Mouse (Mus musculus): ENCODE measurements at regions not wholly inside any gene's neighbourhood (a gene's known extent, or its start where the extent isn't known, plus 50 kb on each side); places are given as distances from the start of the nearest gene placed in this dataset.

- Histone ChIP-seq H3K9me3 (replicated peaks) (no peaks in the 10 kb centered on the region), H3K27me3 (ENCODE audit: low read depth, poor library complexity, severe bottlenecking) (no peaks in the 10 kb centered on the region), H3K27ac (replicated peaks) (no peak overlapping the region), H3K4me1 (no peaks in the 10 kb centered on the region), H3K4me3 (no peak overlapping the region), H3K36me3 (no peaks in the 10 kb centered on the region)
- 85% methylated on average over 1 of the region's 1 CpGs for WGBS
- no peak for DNase-seq (ENCODE audit: low spot score)
These were observed 206.8 kb upstream of the Fermt1 start for GRCm38 (mm10) chr2:133152461-133152860.

- Histone ChIP-seq H3K27me3 (ENCODE audit: low read depth, poor library complexity, severe bottlenecking) (no peaks in the 10 kb centered on the region), H3K9me3 (replicated peaks) (no peaks in the 10 kb centered on the region), H3K27ac (replicated peaks) (no peak overlapping the region), H3K36me3 (no peaks in the 10 kb centered on the region), H3K4me1 (peaks cover 5% of the 10 kb centered on the region), H3K4me3 (no peak overlapping the region)
- WGBS: 69% methylated on average over 3 of the region's 3 CpGs
- DNase-seq (ENCODE audit: low spot score): no peak
These were observed 210.8 kb upstream of the Fermt1 start for GRCm38 (mm10) chr2:133156537-133156936.

- DNase-seq (ENCODE audit: low spot score): no peak
- 37% methylated on average over 8 of the region's 8 CpGs for WGBS
- no peaks in the 10 kb centered on the region for H3K36me3 ChIP-seq
- H3K27me3 ChIP-seq (ENCODE audit: low read depth, poor library complexity, severe bottlenecking): no peaks in the 10 kb centered on the region
- H3K4me3 ChIP-seq: no peak overlapping the region
- H3K4me1 ChIP-seq: peaks cover 5% of the 10 kb centered on the region
- peak overlapping the region; percentile 9; the same call in 1 of the 2 replicates for H3K27ac ChIP-seq (replicated peaks)
- no peaks in the 10 kb centered on the region for H3K9me3 ChIP-seq (replicated peaks)
These were observed 212.5 kb upstream of the Fermt1 start for GRCm38 (mm10) chr2:133158206-133158605.

GRCm38 (mm10) chr2:133159398-133159797, 213.7 kb upstream of the Fermt1 start:
- Histone ChIP-seq H3K27me3 (ENCODE audit: low read depth, poor library complexity, severe bottlenecking) (no peaks in the 10 kb centered on the region), H3K27ac (replicated peaks) (no peak overlapping the region), H3K9me3 (replicated peaks) (no peaks in the 10 kb centered on the region), H3K4me3 (no peak overlapping the region), H3K36me3 (no peaks in the 10 kb centered on the region), H3K4me1 (peaks cover 5% of the 10 kb centered on the region)
- DNase-seq (ENCODE audit: low spot score): no peak
- 41% methylated on average over 2 of the region's 2 CpGs for WGBS

GRCm38 (mm10) chr2:133176411-133176810, 230.7 kb upstream of the Fermt1 start:
- DNase-seq (ENCODE audit: low spot score): no peak

GRCm38 (mm10) chr2:133181216-133181615, 235.5 kb upstream of the Fermt1 start:
- 95% methylated on average over 1 of the region's 1 CpGs for WGBS
- H3K36me3 ChIP-seq: no peaks in the 10 kb centered on the region
- no peaks in the 10 kb centered on the region for H3K27me3 ChIP-seq (ENCODE audit: low read depth, poor library complexity, severe bottlenecking)
- no peak overlapping the region for H3K4me3 ChIP-seq
- no peak for DNase-seq (ENCODE audit: low spot score)
- H3K4me1 ChIP-seq: peaks cover 6% of the 10 kb centered on the region; the same call in 1 of the 2 replicates
- H3K27ac ChIP-seq (replicated peaks): no peak overlapping the region
- no peaks in the 10 kb centered on the region for H3K9me3 ChIP-seq (replicated peaks)

More at GRCm38 (mm10) chr2:133176411-133176810, 230.7 kb upstream of the Fermt1 start:
- H3K4me1 ChIP-seq: no peaks in the 10 kb centered on the region
- 90% methylated on average over 3 of the region's 3 CpGs for WGBS
- no peaks in the 10 kb centered on the region for H3K27me3 ChIP-seq (ENCODE audit: low read depth, poor library complexity, severe bottlenecking)
- no peak overlapping the region for H3K4me3 ChIP-seq
- no peak overlapping the region for H3K27ac ChIP-seq (replicated peaks)
- no peaks in the 10 kb centered on the region for H3K36me3 ChIP-seq
- H3K9me3 ChIP-seq (replicated peaks): no peaks in the 10 kb centered on the region

GRCm38 (mm10) chr2:133182920-133183319, 237.2 kb upstream of the Fermt1 start:
- DNase-seq (ENCODE audit: low spot score): no peak
- H3K36me3 ChIP-seq: no peaks in the 10 kb centered on the region
- H3K4me1 ChIP-seq: peaks cover 6% of the 10 kb centered on the region; the same call in 1 of the 2 replicates
- 72% methylated on average over 4 of the region's 4 CpGs for WGBS
- H3K27ac ChIP-seq (replicated peaks): no peak overlapping the region
- H3K9me3 ChIP-seq (replicated peaks): no peaks in the 10 kb centered on the region
- H3K4me3 ChIP-seq: no peak overlapping the region
- no peaks in the 10 kb centered on the region for H3K27me3 ChIP-seq (ENCODE audit: low read depth, poor library complexity, severe bottlenecking)

- no peaks in the 10 kb centered on the region for H3K36me3 ChIP-seq
- H3K27me3 ChIP-seq (ENCODE audit: low read depth, poor library complexity, severe bottlenecking): no peaks in the 10 kb centered on the region
- H3K4me1 ChIP-seq: peaks cover 4% of the 10 kb centered on the region; the same call in 1 of the 2 replicates
- WGBS: 31% methylated on average over 5 of the region's 5 CpGs
- no peaks in the 10 kb centered on the region for H3K9me3 ChIP-seq (replicated peaks)
- no peak overlapping the region for H3K4me3 ChIP-seq
- no peak overlapping the region for H3K27ac ChIP-seq (replicated peaks)
- no peak for DNase-seq (ENCODE audit: low spot score)
These were observed 258.7 kb upstream of the Fermt1 start for GRCm38 (mm10) chr2:133204295-133204866.

- 74% methylated on average over 4 of the region's 4 CpGs for WGBS
- DNase-seq (ENCODE audit: low spot score): no peak
- no peaks in the 10 kb centered on the region for H3K9me3 ChIP-seq (replicated peaks)
- H3K27ac ChIP-seq (replicated peaks): no peak overlapping the region
- H3K4me1 ChIP-seq: peaks cover 4% of the 10 kb centered on the region; the same call in 1 of the 2 replicates
- H3K27me3 ChIP-seq (ENCODE audit: low read depth, poor library complexity, severe bottlenecking): no peaks in the 10 kb centered on the region
- H3K36me3 ChIP-seq: no peaks in the 10 kb centered on the region
- H3K4me3 ChIP-seq: no peak overlapping the region
These were observed 262.8 kb upstream of the Fermt1 start for GRCm38 (mm10) chr2:133208498-133208897.

GRCm38 (mm10) chr2:133221762-133222556, 276.3 kb upstream of the Fermt1 start:
- H3K4me3 ChIP-seq: no peak overlapping the region
- no peak for DNase-seq (ENCODE audit: low spot score)
- no peaks in the 10 kb centered on the region for H3K9me3 ChIP-seq (replicated peaks)
- no peaks in the 10 kb centered on the region for H3K27me3 ChIP-seq (ENCODE audit: low read depth, poor library complexity, severe bottlenecking)
- no peaks in the 10 kb centered on the region for H3K36me3 ChIP-seq
- H3K27ac ChIP-seq (replicated peaks): no peak overlapping the region
- H3K4me1 ChIP-seq: no peaks in the 10 kb centered on the region
- WGBS: 71% methylated on average over 4 of the region's 4 CpGs

GRCm38 (mm10) chr2:133235175-133235920, 289.6 kb upstream of the Fermt1 start:
- H3K27me3 ChIP-seq (ENCODE audit: low read depth, poor library complexity, severe bottlenecking): no peaks in the 10 kb centered on the region
- no peaks in the 10 kb centered on the region for H3K36me3 ChIP-seq
- WGBS: 82% methylated on average over 4 of the region's 4 CpGs
- no peak for DNase-seq (ENCODE audit: low spot score)
- H3K4me3 ChIP-seq: no peak overlapping the region
- H3K9me3 ChIP-seq (replicated peaks): 0 out of 2 replicates have a peak, but pooled peaks cover 4% of the 10 kb centered on the region
- H3K27ac ChIP-seq (replicated peaks): no peak overlapping the region
- no peaks in the 10 kb centered on the region for H3K4me1 ChIP-seq

- DNase-seq (ENCODE audit: low spot score): no peak
- no peaks in the 10 kb centered on the region for H3K36me3 ChIP-seq
- H3K9me3 ChIP-seq (replicated peaks): no peaks in the 10 kb centered on the region
- no peaks in the 10 kb centered on the region for H3K4me1 ChIP-seq
- 87% methylated on average over 2 of the region's 2 CpGs for WGBS
- H3K4me3 ChIP-seq: no peak overlapping the region
- H3K27ac ChIP-seq (replicated peaks): no peak overlapping the region
- no peaks in the 10 kb centered on the region for H3K27me3 ChIP-seq (ENCODE audit: low read depth, poor library complexity, severe bottlenecking)
These were observed 299.8 kb upstream of the Bmp2 start for GRCm38 (mm10) chr2:133252131-133252530.

- no peaks in the 10 kb centered on the region for H3K9me3 ChIP-seq (replicated peaks)
- no peak for DNase-seq (ENCODE audit: low spot score)
- no peaks in the 10 kb centered on the region for H3K36me3 ChIP-seq
- H3K27ac ChIP-seq (replicated peaks): no peak overlapping the region
- no peaks in the 10 kb centered on the region for H3K4me1 ChIP-seq
- WGBS: 74% methylated on average over 4 of the region's 4 CpGs
- H3K4me3 ChIP-seq: no peak overlapping the region
- H3K27me3 ChIP-seq (ENCODE audit: low read depth, poor library complexity, severe bottlenecking): no peaks in the 10 kb centered on the region
These were observed 277.5 kb upstream of the Bmp2 start for GRCm38 (mm10) chr2:133274424-133274823.

Measured in midbrain, embryonic 10.5 days (tissue).